Mouse (Mus musculus) small intestine, adult 2 months (tissue): Measurements from ENCODE around the gene Ager. TPM values are rescaled to one million over a fixed set of nuclear protein-coding genes. Genes with fewer than 3 reads are reported as not detected.

Experiments used
- H3K27ac ChIP-seq: fragments of 200-500 bp; 2 replicates; pipeline ENCODE4 v1.5.1; 2012; ENCODE audit warnings: low read depth, low read length, control low read depth, inconsistent platforms; ENCODE audit not compliant: insufficient read depth
- H3K27me3 ChIP-seq: fragments of 200-500 bp; 2 replicates; pipeline ENCODE4 v1.6.1; 2012; ENCODE audit warnings: mild to moderate bottlenecking, moderate library complexity, low read length, inconsistent platforms; ENCODE audit not compliant: control insufficient read depth, insufficient read depth
- H3K36me3 ChIP-seq: fragments of 200-500 bp; 2 replicates; pipeline ENCODE4 v1.6.1; 2012; ENCODE audit warnings: mild to moderate bottlenecking, low read length, control low read depth, inconsistent platforms; ENCODE audit not compliant: control insufficient read depth, insufficient read depth
- H3K4me1 ChIP-seq: fragments of 200-500 bp; 2 replicates; pipeline ENCODE4 v1.6.1; 2012; ENCODE audit warnings: low read length, inconsistent platforms, mixed read lengths; ENCODE audit not compliant: control insufficient read depth, insufficient read depth, insufficient read length
- H3K4me3 ChIP-seq: fragments of 200-500 bp; 2 replicates; pipeline ENCODE4 v1.5.1; 2012; ENCODE audit warnings: low read depth, mild to moderate bottlenecking, control low read depth, inconsistent platforms, low read length, moderate library complexity
- CTCF ChIP-seq: fragments of 200-500 bp; IDR thresholded peaks from 2 replicates; pipeline ENCODE4 v1.5.1; 2012; ENCODE audit warnings: low read depth, mild to moderate bottlenecking, control low read depth, inconsistent platforms, low read length, moderate library complexity, mixed read lengths; ENCODE audit not compliant: insufficient replicate concordance, insufficient read length; ENCODE audit errors: extremely low read depth
- POLR2A ChIP-seq: fragments of 200-500 bp; IDR thresholded peaks from 2 replicates; pipeline ENCODE4 v1.6.1; 2012; ENCODE audit warnings: low read depth, mild to moderate bottlenecking, control low read depth, inconsistent platforms, low read length, moderate library complexity
- WGBS: fragments of 180-500 bp; shearing (Covaris S2); methylation state at CpG from one replicate; pipeline ENCODE4 v1.1.7; 2018; 5-methylcytosine and 5-hydroxymethylcytosine counted together
- polyA plus RNA-seq: library from polyadenylated mRNA; depleted of rRNA; stranded (reverse); fragments of >200 nt; gene quantifications from 2 replicates; pipeline ENCODE4 v1.2.3, GENCODE M21; 2012

Gene Ager
- polyA plus RNA-seq, 1 experiment, result 1.7 TPM

GRCm38 (mm10) chr17:34559895-34560294 is 37.8 kb upstream of the Ager start:
- Histone ChIP-seq H3K36me3 (no peaks in the 10 kb centered on the region), H3K27ac (peak overlapping the region; percentile 25; the same call in 1 of the 2 replicates), H3K27me3 (no peaks in the 10 kb centered on the region), H3K4me3 (no peak overlapping the region), H3K4me1 (peaks cover 10% of the 10 kb centered on the region)
- TF ChIP-seq CTCF (peak; percentile 44; the same call in 1 of the 2 replicates), POLR2A (no peak)
- 17% methylated on average over 15 of the region's 15 CpGs for WGBS

GRCm38 (mm10) chr17:34560438-34560837 is 37.2 kb upstream of the Ager start:
- H3K36me3 ChIP-seq, result no peaks in the 10 kb centered on the region
- peaks cover 10% of the 10 kb centered on the region for H3K4me1 ChIP-seq
- 93% methylated on average over 6 of the region's 6 CpGs for WGBS
- no peaks in the 10 kb centered on the region for H3K27me3 ChIP-seq
- TF ChIP-seq CTCF (peak; percentile 13; the same call in 1 of the 2 replicates), POLR2A (no peak)
- no peak overlapping the region for H3K4me3 ChIP-seq
- no peak overlapping the region for H3K27ac ChIP-seq

- peak overlapping the region; percentile 30; the same call in 1 of the 2 replicates for H3K27ac ChIP-seq
- peak overlapping the region; percentile 43 for H3K4me3 ChIP-seq
- H3K4me1 ChIP-seq, result peaks cover 10% of the 10 kb centered on the region
- WGBS, result 63% methylated on average over 8 of the region's 8 CpGs
- H3K27me3 ChIP-seq, result no peaks in the 10 kb centered on the region
- no peaks in the 10 kb centered on the region for H3K36me3 ChIP-seq
- no peak for TF ChIP-seq POLR2A
- no peak for TF ChIP-seq CTCF
These were observed 36.5 kb upstream of the Ager start for GRCm38 (mm10) chr17:34561200-34561599.

- no peaks in the 10 kb centered on the region for H3K36me3 ChIP-seq
- TF ChIP-seq CTCF, result no peak
- no peak for TF ChIP-seq POLR2A
- no peak overlapping the region for H3K27ac ChIP-seq
- peaks cover 16% of the 10 kb centered on the region for H3K4me1 ChIP-seq
- no peak overlapping the region for H3K4me3 ChIP-seq
- 67% methylated on average over 3 of the region's 3 CpGs for WGBS
- no peaks in the 10 kb centered on the region for H3K27me3 ChIP-seq
These were observed 35.1 kb upstream of the Ager start for GRCm38 (mm10) chr17:34562595-34562994.

DNA sequence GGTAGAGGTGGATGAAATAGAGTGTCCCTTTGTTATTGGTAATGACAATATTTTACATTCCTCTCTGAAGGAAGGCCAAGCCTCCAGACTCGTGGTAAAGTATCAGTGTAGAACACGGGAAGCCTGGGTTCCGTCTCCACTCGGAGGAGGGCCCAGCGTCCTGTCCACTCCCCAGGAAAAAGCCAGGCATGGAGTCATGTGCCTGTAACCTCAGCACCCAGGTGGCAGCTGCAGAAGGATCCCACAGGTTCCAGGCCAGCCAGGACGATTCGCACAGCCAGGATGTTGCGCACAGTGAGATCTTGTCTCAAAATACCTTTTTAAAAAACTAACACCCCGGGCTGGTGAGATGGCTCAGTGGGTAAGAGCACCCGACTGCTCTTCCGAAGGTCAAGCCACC is 34.3 kb upstream of the Ager start:
- H3K36me3 ChIP-seq, result no peaks in the 10 kb centered on the region
- no peaks in the 10 kb centered on the region for H3K27me3 ChIP-seq
- H3K4me1 ChIP-seq, result peaks cover 18% of the 10 kb centered on the region
- 80% methylated on average over 11 of the region's 11 CpGs for WGBS
- no peak for TF ChIP-seq POLR2A
- TF ChIP-seq CTCF, result no peak
- no peak overlapping the region for H3K27ac ChIP-seq
- H3K4me3 ChIP-seq, result no peak overlapping the region

GRCm38 (mm10) chr17:34564003-34564421 is 33.6 kb upstream of the Ager start, which contains the start of gene Notch4:
TSS of gene Notch4 (plus strand) at chr17:34564268.
- Histone ChIP-seq H3K27ac (peak within 1 kb of the TSS; percentile 45), H3K27me3 (no peaks in the 10 kb centered on the region), H3K4me3 (peak within 1 kb of the TSS; percentile 37), H3K4me1 (peaks cover 20% of the 10 kb centered on the region), H3K36me3 (no peaks in the 10 kb centered on the region)
- TF ChIP-seq POLR2A (no peak), CTCF (no peak)
- WGBS, result 9% methylated on average over 6 of the region's 6 CpGs

GRCm38 (mm10) chr17:34564796-34565195 is 32.9 kb upstream of the Ager start:
- no peaks in the 10 kb centered on the region for H3K36me3 ChIP-seq
- TF ChIP-seq POLR2A, result no peak
- TF ChIP-seq CTCF, result no peak
- no peaks in the 10 kb centered on the region for H3K27me3 ChIP-seq
- H3K27ac ChIP-seq, result peak overlapping the region; percentile 45
- WGBS, result 73% methylated on average over 3 of the region's 3 CpGs
- peak overlapping the region; percentile 37 for H3K4me3 ChIP-seq
- peaks cover 17% of the 10 kb centered on the region for H3K4me1 ChIP-seq
